Mouse (Mus musculus): ENCODE measurements around the gene Tcp11l2. TPM values are rescaled to one million over a fixed set of nuclear protein-coding genes. Genes with fewer than 3 reads are reported as not detected.

Tcp11l2 gene
- polyA plus RNA-seq, 1 experiment from 2014 or later: 22.1 TPM

DNA sequence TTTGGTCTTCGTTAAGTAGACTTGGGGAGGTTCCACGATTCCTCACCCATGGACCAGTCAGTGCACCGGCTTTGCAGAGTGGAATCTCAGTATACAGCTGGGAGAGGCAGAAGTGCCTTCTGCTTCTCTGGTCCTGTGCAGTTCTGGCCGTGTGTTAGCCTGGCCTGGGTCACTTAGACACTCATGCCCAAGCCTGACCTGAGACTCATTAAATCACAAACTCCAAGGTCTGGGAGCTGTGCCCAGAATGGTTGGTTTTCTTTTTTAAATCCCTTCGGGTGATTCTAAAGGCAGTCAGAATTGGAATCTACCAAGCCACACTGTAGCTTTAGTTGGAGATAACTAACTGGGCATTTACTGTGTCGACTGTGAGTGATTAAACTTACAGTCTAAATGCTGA, 23.7 kb downstream of the Tcp11l2 start:
- no peak for ATAC-seq (ENCODE audit: low FRiP score, low TSS enrichment)
- Histone ChIP-seq H3K36me3 (ENCODE audit: control insufficient read depth, insufficient read depth, low read length) (no peaks in the 10 kb centered on the region), H3K27me3 (ENCODE audit: control insufficient read depth, insufficient read depth, low read length) (no peaks in the 10 kb centered on the region), H3K4me3 (replicated peaks; ENCODE audit: low read depth, low read length) (no peak overlapping the region), H3K9ac (replicated peaks; ENCODE audit: low read length) (no peak overlapping the region), H3K27ac (replicated peaks; ENCODE audit: low read depth, low read length) (no peak overlapping the region), H3K4me2 (ENCODE audit: low read length) (no peak overlapping the region), H3K9me3 (ENCODE audit: control insufficient read depth, low read length) (no peaks in the 10 kb centered on the region), H3K4me1 (ENCODE audit: control insufficient read depth, insufficient read depth, low read length) (no peaks in the 10 kb centered on the region)
- 88% methylated on average over 6 of the region's 6 CpGs for WGBS
- DNase-seq: no peak

DNA sequence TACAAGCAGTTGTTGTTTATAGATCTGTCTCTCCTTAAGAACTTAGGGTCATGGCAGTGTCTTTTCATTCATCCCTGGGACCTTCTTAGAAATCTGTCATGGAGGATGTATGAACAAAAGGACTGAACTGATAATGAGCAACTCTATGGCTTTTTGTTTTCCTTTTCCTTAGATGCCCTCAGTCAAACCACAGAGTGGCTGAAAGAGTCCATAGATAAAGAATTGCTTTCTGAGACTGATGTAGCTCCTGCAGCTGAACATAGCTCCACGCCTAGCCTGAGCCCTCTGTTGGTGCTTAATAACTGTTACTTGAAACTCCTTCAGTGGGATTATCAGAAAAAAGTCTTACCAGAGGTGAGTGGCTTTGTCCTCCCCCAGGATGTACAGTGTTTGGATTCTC, 27.9 kb downstream of the Tcp11l2 start:
- 45% methylated on average over 1 of the region's 1 CpGs for WGBS
- no peaks in the 10 kb centered on the region for H3K9me3 ChIP-seq (ENCODE audit: control insufficient read depth, low read length)
- no peaks in the 10 kb centered on the region for H3K36me3 ChIP-seq (ENCODE audit: control insufficient read depth, insufficient read depth, low read length)
- H3K27me3 ChIP-seq (ENCODE audit: control insufficient read depth, insufficient read depth, low read length): no peaks in the 10 kb centered on the region
- ATAC-seq (ENCODE audit: low FRiP score, low TSS enrichment) (no peak), DNase-seq (no peak)
- no peak overlapping the region for H3K4me2 ChIP-seq (ENCODE audit: low read length)
- no peak overlapping the region for H3K9ac ChIP-seq (replicated peaks; ENCODE audit: low read length)
- H3K4me1 ChIP-seq (ENCODE audit: control insufficient read depth, insufficient read depth, low read length): no peaks in the 10 kb centered on the region
- H3K27ac ChIP-seq (replicated peaks; ENCODE audit: low read depth, low read length): no peak overlapping the region
- H3K4me3 ChIP-seq (replicated peaks; ENCODE audit: low read depth, low read length): no peak overlapping the region

DNA sequence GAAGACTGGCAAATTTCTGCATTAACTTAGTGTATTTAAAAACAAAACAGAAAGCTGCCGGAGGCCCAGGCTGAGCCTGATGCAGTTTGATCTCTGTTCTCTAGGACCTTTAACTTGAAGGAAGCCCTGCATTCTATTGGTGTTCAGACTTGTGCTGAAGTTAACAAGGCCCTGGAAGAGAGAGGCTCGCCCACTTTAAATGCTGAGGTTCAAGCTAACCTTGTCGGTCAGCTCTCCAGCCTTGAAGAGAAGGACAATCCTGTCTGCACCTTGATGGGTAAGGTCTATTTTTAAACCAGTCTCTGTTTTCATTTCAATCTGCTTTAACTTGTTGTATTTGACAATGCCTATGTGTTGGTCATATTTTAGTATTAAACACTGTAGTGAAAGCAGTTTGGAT, 31.9 kb downstream of the Tcp11l2 start:
- Histone ChIP-seq H3K9me3 (ENCODE audit: control insufficient read depth, low read length) (no peaks in the 10 kb centered on the region), H3K4me3 (replicated peaks; ENCODE audit: low read depth, low read length) (no peak overlapping the region), H3K4me1 (ENCODE audit: control insufficient read depth, insufficient read depth, low read length) (no peaks in the 10 kb centered on the region), H3K27me3 (ENCODE audit: control insufficient read depth, insufficient read depth, low read length) (no peaks in the 10 kb centered on the region), H3K27ac (replicated peaks; ENCODE audit: low read depth, low read length) (no peak overlapping the region), H3K9ac (replicated peaks; ENCODE audit: low read length) (no peak overlapping the region), H3K36me3 (ENCODE audit: control insufficient read depth, insufficient read depth, low read length) (no peaks in the 10 kb centered on the region), H3K4me2 (ENCODE audit: low read length) (no peak overlapping the region)
- WGBS: 88% methylated on average over 3 of the region's 3 CpGs
- ATAC-seq (ENCODE audit: low FRiP score, low TSS enrichment) (no peak), DNase-seq (no peak)

GRCm38 (mm10) chr10:84610324-84610723, 33.9 kb downstream of the Tcp11l2 start:
- no peak overlapping the region for H3K9ac ChIP-seq (replicated peaks; ENCODE audit: low read length)
- no peak overlapping the region for H3K27ac ChIP-seq (replicated peaks; ENCODE audit: low read depth, low read length)
- H3K27me3 ChIP-seq (ENCODE audit: control insufficient read depth, insufficient read depth, low read length): no peaks in the 10 kb centered on the region
- no peak overlapping the region for H3K4me2 ChIP-seq (ENCODE audit: low read length)
- no peak for ATAC-seq (ENCODE audit: low FRiP score, low TSS enrichment)
- no peak for DNase-seq
- H3K9me3 ChIP-seq (ENCODE audit: control insufficient read depth, low read length): no peaks in the 10 kb centered on the region
- H3K4me3 ChIP-seq (replicated peaks; ENCODE audit: low read depth, low read length): no peak overlapping the region
- no peaks in the 10 kb centered on the region for H3K4me1 ChIP-seq (ENCODE audit: control insufficient read depth, insufficient read depth, low read length)
- H3K36me3 ChIP-seq (ENCODE audit: control insufficient read depth, insufficient read depth, low read length): 0 out of 2 replicates have a peak, but pooled peaks cover 2% of the 10 kb centered on the region
- 85% methylated on average over 4 of the region's 4 CpGs for WGBS

DNA sequence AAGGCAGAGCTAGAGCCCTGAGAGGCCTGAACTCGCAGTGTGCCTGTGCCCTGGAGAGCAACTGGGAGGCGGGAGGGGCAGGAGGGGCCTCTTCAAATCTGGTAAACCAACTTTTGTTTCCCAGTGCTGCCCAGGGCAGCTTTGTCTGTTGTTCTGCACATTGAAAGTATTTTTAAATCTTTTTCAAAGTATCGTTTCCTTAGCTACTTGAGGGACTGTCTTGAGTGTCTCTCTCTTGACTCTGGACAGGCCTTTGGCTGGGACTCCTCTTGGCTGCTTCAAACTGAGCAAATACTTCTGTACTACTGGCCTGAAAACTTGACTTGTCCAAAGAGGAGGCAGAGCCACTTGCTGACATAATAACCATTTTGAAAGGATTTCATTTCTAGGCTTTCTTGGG, 34.4 kb downstream of the Tcp11l2 start:
- no peak for DNase-seq
- Histone ChIP-seq H3K9me3 (ENCODE audit: control insufficient read depth, low read length) (no peaks in the 10 kb centered on the region), H3K27me3 (ENCODE audit: control insufficient read depth, insufficient read depth, low read length) (no peaks in the 10 kb centered on the region), H3K4me2 (ENCODE audit: low read length) (no peak overlapping the region), H3K9ac (replicated peaks; ENCODE audit: low read length) (no peak overlapping the region), H3K4me3 (replicated peaks; ENCODE audit: low read depth, low read length) (no peak overlapping the region), H3K27ac (replicated peaks; ENCODE audit: low read depth, low read length) (no peak overlapping the region), H3K4me1 (ENCODE audit: control insufficient read depth, insufficient read depth, low read length) (no peaks in the 10 kb centered on the region), H3K36me3 (ENCODE audit: control insufficient read depth, insufficient read depth, low read length) (0 out of 2 replicates have a peak, but pooled peaks cover 3% of the 10 kb centered on the region)
- 80% methylated on average over 3 of the region's 3 CpGs for WGBS
- ATAC-seq (ENCODE audit: low FRiP score, low TSS enrichment): no peak

GRCm38 (mm10) chr10:84611664-84612063, 35.2 kb downstream of the Tcp11l2 start:
- Histone ChIP-seq H3K36me3 (ENCODE audit: control insufficient read depth, insufficient read depth, low read length) (0 out of 2 replicates have a peak, but pooled peaks cover 3% of the 10 kb centered on the region), H3K4me3 (replicated peaks; ENCODE audit: low read depth, low read length) (no peak overlapping the region), H3K9me3 (ENCODE audit: control insufficient read depth, low read length) (no peaks in the 10 kb centered on the region), H3K27ac (replicated peaks; ENCODE audit: low read depth, low read length) (no peak overlapping the region), H3K4me2 (ENCODE audit: low read length) (no peak overlapping the region), H3K4me1 (ENCODE audit: control insufficient read depth, insufficient read depth, low read length) (no peaks in the 10 kb centered on the region), H3K9ac (replicated peaks; ENCODE audit: low read length) (no peak overlapping the region), H3K27me3 (ENCODE audit: control insufficient read depth, insufficient read depth, low read length) (no peaks in the 10 kb centered on the region)
- WGBS: 32% methylated on average over 3 of the region's 3 CpGs
- DNase-seq (no peak), ATAC-seq (ENCODE audit: low FRiP score, low TSS enrichment) (no peak)

DNA sequence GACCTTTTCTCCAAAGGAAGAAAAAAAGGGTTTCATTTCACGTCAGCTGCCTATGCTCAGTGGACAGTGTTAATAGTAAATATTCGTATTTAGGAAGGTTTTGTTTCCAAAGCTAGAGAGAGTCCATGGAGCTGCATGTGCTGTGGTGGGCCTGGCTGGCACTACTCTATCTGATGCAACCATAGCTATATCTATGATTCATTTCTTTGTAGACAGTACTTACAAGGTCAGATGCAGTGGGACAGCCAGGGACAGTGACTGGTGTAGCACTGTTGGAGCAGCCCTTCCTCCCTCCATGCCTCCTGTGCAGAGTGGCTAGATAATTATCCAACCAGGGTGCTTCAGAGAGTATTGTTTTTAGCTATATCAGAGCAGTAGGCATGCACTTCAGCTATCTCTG, 35.9 kb downstream of the Tcp11l2 start:
- Histone ChIP-seq H3K9ac (replicated peaks; ENCODE audit: low read length) (no peak overlapping the region), H3K4me1 (ENCODE audit: control insufficient read depth, insufficient read depth, low read length) (no peaks in the 10 kb centered on the region), H3K4me3 (replicated peaks; ENCODE audit: low read depth, low read length) (no peak overlapping the region), H3K36me3 (ENCODE audit: control insufficient read depth, insufficient read depth, low read length) (0 out of 2 replicates have a peak, but pooled peaks cover 3% of the 10 kb centered on the region), H3K27me3 (ENCODE audit: control insufficient read depth, insufficient read depth, low read length) (no peaks in the 10 kb centered on the region), H3K4me2 (ENCODE audit: low read length) (no peak overlapping the region), H3K27ac (replicated peaks; ENCODE audit: low read depth, low read length) (no peak overlapping the region), H3K9me3 (ENCODE audit: control insufficient read depth, low read length) (no peaks in the 10 kb centered on the region)
- ATAC-seq (ENCODE audit: low FRiP score, low TSS enrichment): no peak
- WGBS: 67% methylated on average over 2 of the region's 2 CpGs
- no peak for DNase-seq

- H3K27ac ChIP-seq (replicated peaks; ENCODE audit: low read depth, low read length): no peak overlapping the region
- 0 out of 2 replicates have a peak, but pooled peaks cover 3% of the 10 kb centered on the region for H3K36me3 ChIP-seq (ENCODE audit: control insufficient read depth, insufficient read depth, low read length)
- DNase-seq: no peak
- no peaks in the 10 kb centered on the region for H3K9me3 ChIP-seq (ENCODE audit: control insufficient read depth, low read length)
- no peaks in the 10 kb centered on the region for H3K4me1 ChIP-seq (ENCODE audit: control insufficient read depth, insufficient read depth, low read length)
- H3K9ac ChIP-seq (replicated peaks; ENCODE audit: low read length): no peak overlapping the region
- no peak for ATAC-seq (ENCODE audit: low FRiP score, low TSS enrichment)
- no peak overlapping the region for H3K4me2 ChIP-seq (ENCODE audit: low read length)
- 82% methylated on average over 8 of the region's 8 CpGs for WGBS
- no peaks in the 10 kb centered on the region for H3K27me3 ChIP-seq (ENCODE audit: control insufficient read depth, insufficient read depth, low read length)
- H3K4me3 ChIP-seq (replicated peaks; ENCODE audit: low read depth, low read length): no peak overlapping the region
These were observed 36.9 kb downstream of the Tcp11l2 start for GRCm38 (mm10) chr10:84613366-84613765.

GRCm38 (mm10) chr10:84615076-84615475, 38.6 kb downstream of the Tcp11l2 start:
- Histone ChIP-seq H3K4me2 (ENCODE audit: low read length) (no peak overlapping the region), H3K36me3 (ENCODE audit: control insufficient read depth, insufficient read depth, low read length) (0 out of 2 replicates have a peak, but pooled peaks cover 3% of the 10 kb centered on the region), H3K9me3 (ENCODE audit: control insufficient read depth, low read length) (no peaks in the 10 kb centered on the region), H3K27ac (replicated peaks; ENCODE audit: low read depth, low read length) (no peak overlapping the region), H3K4me3 (replicated peaks; ENCODE audit: low read depth, low read length) (no peak overlapping the region), H3K27me3 (ENCODE audit: control insufficient read depth, insufficient read depth, low read length) (no peaks in the 10 kb centered on the region), H3K4me1 (ENCODE audit: control insufficient read depth, insufficient read depth, low read length) (no peaks in the 10 kb centered on the region), H3K9ac (replicated peaks; ENCODE audit: low read length) (no peak overlapping the region)
- 85% methylated on average over 3 of the region's 3 CpGs for WGBS
- ATAC-seq (ENCODE audit: low FRiP score, low TSS enrichment) (no peak), DNase-seq (no peak)

Measured in midbrain, embryonic 14.5 days (tissue).